Mouse (Mus musculus) lung, postnatal 4 days (tissue): Measurements from ENCODE around the gene H2-M9.

Experiments used
- DNase-seq, 2 experiments: peaks; one replicate each; pipeline ENCODE4 v3.0.0; 2021

The H2-M9 gene

GRCm38 (mm10) chr17:36642566-36642965 lies at the start of gene H2-M9:
Gene H2-M9 (minus strand): TSS chr17:36642666.
- DNase-seq: no peak

GRCm38 (mm10) chr17:36672119-36672518 lies 29.7 kb upstream of the H2-M9 start, which contains the start of gene H2-M1:
Gene H2-M1 (minus strand): TSS chr17:36672219.
- no peak for DNase-seq
